Mouse (Mus musculus) liver, adult 2 months (tissue): ENCODE results near the gene Kctd7.

Experiments
- CTCF ChIP-seq: fragments of 200-500 bp; IDR thresholded peaks from 2 replicates; pipeline ENCODE4 v1.5.1; 2011; ENCODE audit warnings: low read depth, low read length, control low read depth
- POLR2A ChIP-seq: fragments of 200-500 bp; IDR thresholded peaks from 2 replicates; pipeline ENCODE4 v1.6.1; 2011; ENCODE audit warnings: low read length, control low read depth; ENCODE audit not compliant: insufficient read depth; ENCODE audit errors: extremely low read depth

DNA sequence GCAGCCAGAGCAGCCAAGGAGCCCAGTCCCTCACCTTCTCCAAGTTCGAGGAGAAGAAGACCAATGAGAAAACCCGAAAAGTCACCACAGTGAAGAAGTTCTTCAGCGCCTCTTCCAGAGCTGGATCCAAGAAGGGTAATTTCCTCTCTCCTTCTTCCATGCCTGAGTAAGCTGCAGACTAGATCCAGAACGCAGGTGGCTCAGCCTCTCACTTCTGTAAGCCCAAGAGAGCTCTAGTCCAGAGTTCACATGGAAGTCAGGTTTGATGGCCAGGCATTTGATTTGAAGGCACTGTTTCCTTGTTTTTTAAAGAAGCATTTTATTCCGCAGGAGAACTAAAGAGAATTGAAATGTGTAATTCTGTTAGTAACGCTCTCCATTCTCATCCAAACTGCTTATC lies 46.2 kb downstream of the Kctd7 start:
- TF ChIP-seq CTCF (no peak), POLR2A (no peak)
